Mouse (Mus musculus): ENCODE results near the gene Ranbp1. TPM values are rescaled to one million over a fixed set of nuclear protein-coding genes. Genes with fewer than 3 reads are reported as not detected.
"Not testable (repeated sequence)": the region's sequence is repeated elsewhere in the genome, so short reads cannot be mapped to it uniquely, and the experiment has no call there.

Gene Ranbp1
- polyA plus RNA-seq (2014; fragmentation: Nextera tagmentation; extraction: Ambion mirVana) = 613 and 635 TPM in 2 replicates

DNA sequence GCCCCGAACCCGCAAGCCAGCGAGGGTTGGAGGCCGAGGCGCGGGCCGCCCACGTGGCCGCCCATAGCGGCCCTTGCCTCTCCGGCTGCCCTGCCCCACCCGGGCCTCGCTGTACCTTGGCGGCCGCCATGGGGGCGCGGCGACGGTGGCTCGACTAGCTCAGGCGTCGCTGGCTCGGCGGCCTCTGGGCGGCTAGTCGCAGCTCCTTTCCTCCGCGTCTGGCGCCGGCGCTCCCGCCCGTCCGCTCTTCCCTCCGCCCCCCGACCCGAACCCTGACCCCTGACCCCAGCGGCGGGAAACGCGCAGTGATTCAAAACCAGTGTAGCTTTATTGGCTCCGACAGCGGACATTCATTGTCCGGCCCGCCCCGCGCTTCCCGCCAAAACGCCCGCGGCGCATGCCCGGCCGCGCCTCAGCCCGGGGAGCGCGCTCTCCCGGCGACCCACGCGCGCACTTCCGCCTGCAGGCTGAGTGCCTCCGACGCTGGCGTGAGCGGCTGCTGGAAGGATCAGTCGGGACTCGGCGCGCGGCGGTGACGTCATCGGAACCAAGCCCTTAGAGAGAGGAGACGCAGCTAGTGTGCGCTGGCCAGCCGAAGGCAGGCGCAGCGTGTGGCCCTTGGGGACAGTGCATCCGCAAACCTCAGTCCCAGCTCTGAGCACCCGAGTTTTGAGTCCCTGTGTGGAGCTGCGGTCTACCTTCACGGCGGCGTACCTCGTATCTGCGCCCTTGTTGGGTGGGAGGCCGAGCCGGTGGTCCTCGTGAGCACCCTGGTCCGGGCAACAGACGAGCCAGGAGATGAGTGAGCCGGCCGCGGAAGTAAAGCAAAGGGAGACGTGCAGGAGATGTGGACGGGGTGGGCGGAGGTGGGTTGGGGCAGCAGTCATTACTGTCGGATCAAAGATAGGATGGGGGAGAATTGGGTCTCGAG, at the start of gene Ranbp1, which contains the start of gene Trmt2a:
Ranbp1 (minus strand) TSS at position 300 of the 931 bp plus-strand sequence.
Trmt2a (plus strand) TSS at position 247 of the 931 bp plus-strand sequence.
- Histone ChIP-seq H3K36me3 (ENCODE audit: control insufficient read depth, insufficient read depth, low read length) (peaks cover 63% of the 10 kb centered on the region), H3K4me1 (ENCODE audit: control insufficient read depth, insufficient read depth, low read length) (peaks cover 27% of the 10 kb centered on the region), H3K9me3 (ENCODE audit: control insufficient read depth, low read depth, low read length) (no peaks in the 10 kb centered on the region), H3K27ac (ENCODE audit: low read length) (peak within 1 kb of the TSS; percentile 94), H3K4me2 (replicated peaks; ENCODE audit: low read depth, low read length) (peak within 1 kb of the TSS; percentile 95), H3K4me3 (ENCODE audit: low read depth, low read length) (peak within 1 kb of the TSS; percentile 68), H3K27me3 (ENCODE audit: control insufficient read depth, insufficient read depth, low read length) (no peaks in the 10 kb centered on the region), H3K9ac (replicated peaks; ENCODE audit: low read depth, low read length) (peak within 1 kb of the TSS; percentile 90)
- WGBS = 2% methylated on average over 95 of the region's 102 CpGs
- ATAC-seq (ENCODE audit: insufficient number of reproducible peaks, insufficient read depth, low FRiP score, low read depth) = peak; percentile 96

DNA sequence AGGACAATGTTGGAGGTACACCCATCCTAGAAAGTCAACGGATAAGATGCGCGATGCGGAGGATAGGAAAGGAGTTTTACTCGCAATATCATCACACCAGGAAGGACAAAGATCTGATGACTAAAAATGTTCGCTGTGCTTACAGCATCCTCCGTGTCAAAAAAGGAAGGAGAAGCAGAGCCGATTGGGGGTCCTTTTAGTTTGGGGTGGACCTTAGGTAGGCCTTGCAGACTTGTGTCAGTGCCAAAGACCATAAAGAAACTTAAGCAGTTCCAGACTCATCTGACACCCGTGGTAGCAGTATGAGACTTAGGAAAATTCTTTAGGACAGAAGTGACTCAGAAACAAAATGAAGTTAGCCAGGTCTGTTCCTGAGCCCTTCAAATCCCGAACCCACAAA, 41.1 kb upstream of the Ranbp1 start:
- peaks cover 19% of the 10 kb centered on the region for H3K4me1 ChIP-seq (ENCODE audit: control insufficient read depth, insufficient read depth, low read length)
- 0 out of 2 replicates have a peak overlapping the region, but pooled peaks have one; percentile 10 for H3K9ac ChIP-seq (replicated peaks; ENCODE audit: low read depth, low read length)
- H3K4me3 ChIP-seq (ENCODE audit: low read depth, low read length) = peak overlapping the region; percentile 74
- H3K27ac ChIP-seq (ENCODE audit: low read length) = peak overlapping the region; percentile 52; the same call in 1 of the 2 replicates
- peak overlapping the region; percentile 29; the same call in 1 of the 2 replicates for H3K4me2 ChIP-seq (replicated peaks; ENCODE audit: low read depth, low read length)
- H3K36me3 ChIP-seq (ENCODE audit: control insufficient read depth, insufficient read depth, low read length) = peaks cover 21% of the 10 kb centered on the region
- ATAC-seq (ENCODE audit: insufficient number of reproducible peaks, insufficient read depth, low FRiP score, low read depth); H3K27me3 ChIP-seq (ENCODE audit: control insufficient read depth, insufficient read depth, low read length); H3K9me3 ChIP-seq (ENCODE audit: control insufficient read depth, low read depth, low read length): not testable (repeated sequence)
- WGBS = 3% methylated on average over 9 of the region's 10 CpGs

DNA sequence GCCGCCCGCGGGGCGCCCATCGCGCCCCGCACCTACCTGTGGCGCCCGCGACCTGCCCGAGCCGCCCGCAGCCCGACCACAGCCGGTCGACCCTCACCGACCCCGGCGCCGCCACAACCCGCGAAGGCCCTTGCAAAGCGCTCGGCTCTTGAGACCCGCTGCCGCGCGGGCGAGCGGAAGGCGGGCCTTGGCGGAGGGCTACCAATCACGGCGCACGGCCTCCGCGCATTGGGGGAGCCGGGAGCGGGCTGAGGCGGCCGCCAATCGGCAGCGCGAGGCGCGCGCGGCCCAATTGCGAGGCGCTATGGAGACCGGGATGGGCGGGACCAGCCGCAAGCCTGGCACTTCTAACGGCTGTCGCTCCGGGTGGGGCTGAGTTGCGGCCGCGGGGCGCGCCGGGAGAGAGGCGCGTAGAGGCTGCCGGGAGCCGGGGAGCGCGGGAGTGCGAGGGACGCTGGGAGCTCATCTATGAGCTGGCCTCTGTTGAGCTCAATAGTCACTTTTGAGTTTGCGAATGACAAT, 40.6 kb upstream of the Ranbp1 start, which contains the start of gene Dgcr8:
Dgcr8 (minus strand) TSS at position 180 of the 522 bp plus-strand sequence.
- no peaks in the 10 kb centered on the region for H3K9me3 ChIP-seq (ENCODE audit: control insufficient read depth, low read depth, low read length)
- peak; percentile 99 for ATAC-seq (ENCODE audit: insufficient number of reproducible peaks, insufficient read depth, low FRiP score, low read depth)
- H3K4me1 ChIP-seq (ENCODE audit: control insufficient read depth, insufficient read depth, low read length) = peaks cover 19% of the 10 kb centered on the region
- peak within 1 kb of the TSS; percentile 84 for H3K4me2 ChIP-seq (replicated peaks; ENCODE audit: low read depth, low read length)
- peak within 1 kb of the TSS; percentile 74 for H3K4me3 ChIP-seq (ENCODE audit: low read depth, low read length)
- H3K36me3 ChIP-seq (ENCODE audit: control insufficient read depth, insufficient read depth, low read length) = peaks cover 24% of the 10 kb centered on the region
- peak within 1 kb of the TSS; percentile 86 for H3K27ac ChIP-seq (ENCODE audit: low read length)
- WGBS = under 1% methylated on average over 71 of the region's 71 CpGs
- no peaks in the 10 kb centered on the region for H3K27me3 ChIP-seq (ENCODE audit: control insufficient read depth, insufficient read depth, low read length)
- peak within 1 kb of the TSS; percentile 89 for H3K9ac ChIP-seq (replicated peaks; ENCODE audit: low read depth, low read length)

DNA sequence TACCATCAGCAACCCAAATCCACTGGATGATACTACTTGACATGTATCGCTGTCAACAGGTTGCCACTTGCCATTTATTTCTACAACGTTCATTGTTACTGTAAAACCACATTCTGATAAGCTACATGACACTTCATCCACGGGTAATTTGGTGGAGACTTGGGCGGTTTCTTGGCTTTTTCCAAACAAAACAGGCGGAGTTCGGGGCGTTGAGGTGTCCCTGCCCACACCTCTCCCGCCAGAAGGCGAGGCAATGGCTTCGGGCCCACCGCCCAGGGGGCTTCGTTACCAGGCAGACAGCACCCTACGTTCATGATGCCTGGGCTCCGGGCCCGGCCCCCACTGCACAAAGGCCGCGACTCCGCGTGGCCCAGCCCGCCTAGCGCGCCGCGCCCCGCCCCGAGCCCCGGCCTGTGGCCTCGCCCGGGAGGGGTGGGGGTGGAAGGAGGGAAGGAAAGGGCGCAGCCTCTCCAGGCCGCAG, 40.1 kb upstream of the Ranbp1 start:
- ATAC-seq (ENCODE audit: insufficient number of reproducible peaks, insufficient read depth, low FRiP score, low read depth) = peak; percentile 88
- Histone ChIP-seq H3K4me1 (ENCODE audit: control insufficient read depth, insufficient read depth, low read length) (peaks cover 19% of the 10 kb centered on the region), H3K9me3 (ENCODE audit: control insufficient read depth, low read depth, low read length) (no peaks in the 10 kb centered on the region), H3K27me3 (ENCODE audit: control insufficient read depth, insufficient read depth, low read length) (no peaks in the 10 kb centered on the region), H3K27ac (ENCODE audit: low read length) (peak overlapping the region; percentile 86), H3K9ac (replicated peaks; ENCODE audit: low read depth, low read length) (peak overlapping the region; percentile 89), H3K4me2 (replicated peaks; ENCODE audit: low read depth, low read length) (peak overlapping the region; percentile 84), H3K36me3 (ENCODE audit: control insufficient read depth, insufficient read depth, low read length) (peaks cover 30% of the 10 kb centered on the region), H3K4me3 (ENCODE audit: low read depth, low read length) (peak overlapping the region; percentile 74)
- WGBS = 1% methylated on average over 30 of the region's 31 CpGs

DNA sequence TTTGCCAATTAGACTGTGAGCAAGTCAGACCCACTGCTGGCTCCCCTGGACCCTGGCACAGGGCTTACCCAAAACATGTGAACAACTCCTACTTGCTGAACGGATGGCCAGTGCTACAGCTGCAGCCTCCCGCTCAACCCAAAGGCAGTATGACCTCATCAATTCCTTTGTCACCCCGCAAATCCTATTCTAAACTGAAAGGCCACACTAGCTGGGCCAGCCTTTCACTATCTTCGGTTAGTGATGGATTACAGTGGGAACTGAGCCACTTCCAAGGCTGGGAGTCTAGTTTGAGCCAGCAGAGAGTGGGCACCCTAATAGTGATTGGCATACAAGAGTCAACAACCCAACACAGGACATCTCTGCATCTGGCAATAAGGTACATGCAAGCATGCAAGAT, 39.6 kb upstream of the Ranbp1 start:
- WGBS = 0% methylated on average over 4 of the region's 4 CpGs
- H3K9ac ChIP-seq (replicated peaks; ENCODE audit: low read depth, low read length) = peak overlapping the region; percentile 89
- peaks cover 19% of the 10 kb centered on the region for H3K4me1 ChIP-seq (ENCODE audit: control insufficient read depth, insufficient read depth, low read length)
- H3K27me3 ChIP-seq (ENCODE audit: control insufficient read depth, insufficient read depth, low read length) = no peaks in the 10 kb centered on the region
- H3K4me2 ChIP-seq (replicated peaks; ENCODE audit: low read depth, low read length) = peak overlapping the region; percentile 84
- ATAC-seq (ENCODE audit: insufficient number of reproducible peaks, insufficient read depth, low FRiP score, low read depth) = no peak
- peak overlapping the region; percentile 86; the same call in 1 of the 2 replicates for H3K27ac ChIP-seq (ENCODE audit: low read length)
- H3K4me3 ChIP-seq (ENCODE audit: low read depth, low read length) = peak overlapping the region; percentile 74
- H3K36me3 ChIP-seq (ENCODE audit: control insufficient read depth, insufficient read depth, low read length) = peaks cover 34% of the 10 kb centered on the region
- no peaks in the 10 kb centered on the region for H3K9me3 ChIP-seq (ENCODE audit: control insufficient read depth, low read depth, low read length)

DNA sequence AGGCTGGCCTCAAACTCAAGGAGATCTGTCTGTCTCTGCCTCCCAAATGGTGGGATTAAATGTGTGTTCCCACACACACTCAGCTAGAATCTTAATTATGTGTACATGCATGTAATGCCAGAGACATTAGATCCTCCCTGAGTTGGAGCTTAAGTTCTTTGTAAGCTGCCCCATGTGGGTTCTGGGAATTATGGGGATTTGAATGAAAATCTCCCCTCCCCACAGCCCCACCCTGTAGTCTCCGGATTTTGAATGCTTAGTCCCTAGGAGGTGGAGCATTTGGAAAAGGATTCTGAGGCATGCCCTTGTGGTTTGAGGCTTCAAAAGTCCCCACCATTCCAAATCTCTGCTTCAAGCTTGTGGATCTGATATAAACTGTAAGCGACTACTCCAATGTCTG, 26.6 kb upstream of the Ranbp1 start:
- WGBS = 81% methylated on average over 2 of the region's 2 CpGs
- H3K4me3 ChIP-seq (ENCODE audit: low read depth, low read length) = no peak overlapping the region

DNA sequence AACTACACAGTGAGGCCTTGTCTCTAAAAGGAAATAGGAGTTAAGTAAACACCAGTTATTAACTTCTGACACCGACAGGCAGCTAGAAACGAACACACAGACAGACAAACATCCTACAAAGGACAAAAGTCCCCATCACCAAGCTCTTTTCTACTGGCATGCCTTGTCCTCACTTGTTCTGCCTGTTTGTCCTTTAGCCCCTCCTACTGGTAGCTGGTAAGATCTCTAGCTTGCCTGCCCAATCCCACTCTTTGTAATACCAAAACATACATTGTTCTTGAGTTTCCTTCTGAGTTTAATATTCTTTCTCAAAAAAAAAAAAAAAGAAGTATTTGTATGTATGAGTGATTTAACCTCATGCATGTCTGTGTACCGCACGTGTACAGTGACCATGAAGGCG, 19.6 kb upstream of the Ranbp1 start:
- Histone ChIP-seq H3K27me3 (ENCODE audit: control insufficient read depth, insufficient read depth, low read length) (no peaks in the 10 kb centered on the region), H3K4me3 (ENCODE audit: low read depth, low read length) (no peak overlapping the region), H3K4me2 (replicated peaks; ENCODE audit: low read depth, low read length) (no peak overlapping the region), H3K9ac (replicated peaks; ENCODE audit: low read depth, low read length) (no peak overlapping the region), H3K36me3 (ENCODE audit: control insufficient read depth, insufficient read depth, low read length) (peaks cover 85% of the 10 kb centered on the region), H3K27ac (ENCODE audit: low read length) (no peak overlapping the region), H3K9me3 (ENCODE audit: control insufficient read depth, low read depth, low read length) (no peaks in the 10 kb centered on the region), H3K4me1 (ENCODE audit: control insufficient read depth, insufficient read depth, low read length) (no peaks in the 10 kb centered on the region)
- 81% methylated on average over 5 of the region's 5 CpGs for WGBS
- no peak for ATAC-seq (ENCODE audit: insufficient number of reproducible peaks, insufficient read depth, low FRiP score, low read depth)

More for the DNA sequence above, 26.6 kb upstream of the Ranbp1 start:
- no peak overlapping the region for H3K27ac ChIP-seq (ENCODE audit: low read length)
- no peaks in the 10 kb centered on the region for H3K9me3 ChIP-seq (ENCODE audit: control insufficient read depth, low read depth, low read length)
- H3K4me2 ChIP-seq (replicated peaks; ENCODE audit: low read depth, low read length) = no peak overlapping the region
- no peak overlapping the region for H3K9ac ChIP-seq (replicated peaks; ENCODE audit: low read depth, low read length)
- peaks cover 90% of the 10 kb centered on the region for H3K36me3 ChIP-seq (ENCODE audit: control insufficient read depth, insufficient read depth, low read length)
- H3K4me1 ChIP-seq (ENCODE audit: control insufficient read depth, insufficient read depth, low read length) = no peaks in the 10 kb centered on the region
- H3K27me3 ChIP-seq (ENCODE audit: control insufficient read depth, insufficient read depth, low read length) = no peaks in the 10 kb centered on the region
- ATAC-seq (ENCODE audit: insufficient number of reproducible peaks, insufficient read depth, low FRiP score, low read depth) = no peak

DNA sequence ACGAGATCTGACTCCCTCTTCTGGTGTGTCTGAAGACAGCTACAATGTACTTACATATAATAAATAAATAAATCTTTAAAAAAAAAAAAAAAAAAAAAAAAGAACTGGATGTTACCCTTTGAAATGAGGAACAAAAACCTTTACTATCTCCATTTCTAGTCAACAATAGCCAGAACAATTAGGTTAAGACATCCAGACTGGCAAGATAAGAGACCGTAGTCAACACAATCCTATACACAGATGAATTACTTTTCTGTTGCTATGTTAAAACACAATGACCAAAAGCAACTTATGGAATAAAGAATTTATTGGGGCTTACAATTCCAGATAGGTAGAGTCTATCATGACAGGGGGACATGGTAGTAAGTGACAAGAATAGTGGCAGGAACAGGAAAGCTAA, 16.5 kb upstream of the Ranbp1 start:
- no peak for ATAC-seq (ENCODE audit: insufficient number of reproducible peaks, insufficient read depth, low FRiP score, low read depth)
- WGBS = 91% methylated on average over 2 of the region's 2 CpGs

More for the DNA sequence above, 16.5 kb upstream of the Ranbp1 start:
- Histone ChIP-seq H3K4me2 (replicated peaks; ENCODE audit: low read depth, low read length) (no peak overlapping the region), H3K4me3 (ENCODE audit: low read depth, low read length) (no peak overlapping the region), H3K27ac (ENCODE audit: low read length) (no peak overlapping the region), H3K4me1 (ENCODE audit: control insufficient read depth, insufficient read depth, low read length) (no peaks in the 10 kb centered on the region), H3K9ac (replicated peaks; ENCODE audit: low read depth, low read length) (no peak overlapping the region), H3K36me3 (ENCODE audit: control insufficient read depth, insufficient read depth, low read length) (peaks cover 72% of the 10 kb centered on the region), H3K9me3 (ENCODE audit: control insufficient read depth, low read depth, low read length) (no peaks in the 10 kb centered on the region), H3K27me3 (ENCODE audit: control insufficient read depth, insufficient read depth, low read length) (no peaks in the 10 kb centered on the region)
